Mouse (Mus musculus) urinary bladder, postnatal 25 days (tissue): ENCODE measurements around the gene Aagab.

Source experiments
- DNase-seq: peaks from one replicate; pipeline ENCODE4 v3.0.0; 2022; ENCODE audit warnings: low spot score

Aagab gene

DNA sequence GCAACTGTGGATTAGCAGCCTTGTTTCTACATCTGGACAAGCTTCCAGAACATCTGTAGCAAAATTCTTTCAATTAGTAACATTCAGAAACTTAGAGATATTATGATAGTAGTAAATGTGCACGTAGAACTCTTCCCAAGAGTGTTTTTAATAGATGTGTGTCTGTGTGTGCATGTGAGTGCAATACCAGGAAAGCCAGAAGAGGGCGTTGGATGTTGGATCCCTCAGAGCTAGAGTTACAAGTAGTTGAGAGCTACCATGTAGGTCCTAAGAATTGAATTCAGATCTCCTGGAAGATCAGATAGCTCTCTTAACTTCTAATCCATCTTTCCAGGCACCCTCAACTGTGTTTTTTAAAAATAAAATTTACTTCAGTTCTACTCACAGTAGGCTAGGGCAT is 4.1 kb downstream of the Aagab start:
- no peak for DNase-seq

DNA sequence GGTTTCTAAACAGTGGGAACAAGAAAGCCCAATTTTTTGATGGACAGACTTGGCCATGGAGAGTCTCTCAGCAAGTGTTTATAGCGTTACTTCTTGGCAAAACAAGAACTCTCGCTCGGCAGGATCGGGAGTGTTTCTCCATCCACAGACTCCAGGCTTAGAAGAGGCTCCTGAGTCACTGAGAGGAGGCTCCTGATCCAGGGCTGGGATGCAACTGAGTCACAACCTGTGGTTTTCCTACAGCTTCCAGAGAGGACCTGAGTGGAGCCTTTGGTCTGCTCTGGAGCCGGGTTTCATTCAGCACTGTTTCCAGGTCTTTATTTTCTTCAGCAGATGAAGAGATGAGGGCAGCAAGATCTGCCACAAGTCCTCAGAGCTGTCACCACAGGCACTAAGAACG is 5.5 kb downstream of the Aagab start:
- no peak for DNase-seq

DNA sequence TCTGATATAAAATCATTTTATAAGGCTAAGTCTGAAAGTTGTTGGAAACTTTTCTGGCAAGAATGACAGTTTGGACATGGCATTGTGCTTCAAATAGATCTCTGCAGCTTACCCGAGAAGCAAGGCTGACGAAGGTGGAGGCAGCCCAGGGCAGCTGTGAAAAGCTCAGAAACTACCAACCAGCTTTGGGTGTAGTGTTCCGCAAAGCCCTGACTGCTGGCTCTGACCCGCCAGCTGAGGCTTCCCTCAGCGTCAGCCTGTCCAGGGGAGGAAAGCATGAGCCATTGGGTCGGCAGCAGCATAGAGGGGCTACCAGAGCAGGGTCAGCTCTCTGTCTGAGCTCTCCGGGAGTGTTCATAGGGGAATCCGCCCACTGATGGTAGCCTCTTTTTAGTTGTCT is 6.8 kb downstream of the Aagab start:
- DNase-seq: no peak

DNA sequence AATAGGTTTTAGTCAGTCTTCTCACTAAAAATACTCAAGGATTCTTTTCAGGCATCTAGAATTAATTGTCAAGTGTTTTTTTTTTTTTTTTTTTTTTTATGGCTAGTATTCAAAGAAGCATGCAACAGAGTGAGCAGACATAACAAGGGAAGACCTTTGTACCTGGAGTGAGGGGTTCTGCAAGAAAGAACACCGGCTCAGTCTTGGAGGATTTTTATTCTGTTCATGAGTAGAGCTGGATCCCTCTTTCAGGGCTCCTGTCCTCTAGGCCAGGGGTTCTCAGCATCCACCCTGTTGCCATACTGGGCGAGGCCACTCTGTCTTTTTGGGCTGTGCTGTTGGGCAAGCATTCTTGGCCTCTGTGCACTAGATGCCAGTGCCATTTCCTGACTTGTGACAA is 7.3 kb downstream of the Aagab start:
- no peak for DNase-seq

DNA sequence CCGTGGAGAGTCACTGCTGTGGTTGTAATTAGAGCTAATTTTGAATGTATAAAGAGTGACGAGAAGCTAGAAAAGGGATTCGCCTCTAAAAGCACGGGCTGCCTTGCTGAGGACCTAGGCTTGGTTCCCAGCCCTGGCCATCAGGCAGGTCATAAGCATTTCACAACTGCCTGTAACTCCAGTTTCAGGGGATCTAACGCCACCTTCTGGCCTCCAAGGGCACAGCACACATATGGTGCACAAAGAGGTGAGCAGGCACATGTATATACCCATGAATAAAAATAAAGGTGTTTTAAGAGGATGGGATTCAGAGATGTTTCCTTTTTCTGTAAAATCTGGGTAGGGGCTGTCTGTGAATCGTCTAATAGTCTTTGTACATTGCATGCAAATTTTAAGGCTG is 7.8 kb downstream of the Aagab start:
- DNase-seq: no peak

DNA sequence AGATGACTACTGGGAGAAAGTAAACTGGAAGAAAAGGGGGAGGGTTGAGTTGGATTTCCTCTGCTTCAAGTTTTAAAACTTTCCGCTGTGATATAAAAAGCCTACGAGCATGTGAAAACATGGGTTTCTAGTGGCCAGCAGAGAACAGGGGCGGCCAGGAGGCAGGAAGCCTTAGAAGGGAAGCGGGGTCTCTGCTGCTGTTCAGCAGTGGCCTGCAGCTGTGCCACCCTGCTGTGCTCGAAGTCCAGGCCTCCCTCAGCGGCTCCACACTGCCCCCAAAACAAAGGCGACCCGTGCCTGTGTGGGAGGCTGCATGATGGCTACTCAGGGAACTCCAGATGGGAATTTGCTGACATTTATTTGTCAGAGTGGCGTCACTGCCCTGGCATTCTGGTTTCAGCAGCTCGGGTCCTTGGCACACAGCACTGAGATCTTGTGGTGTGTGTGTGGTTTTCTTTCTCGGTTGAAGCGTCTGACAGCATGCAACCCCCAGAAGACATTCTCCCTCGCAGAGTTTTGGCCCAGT is 8.4 kb downstream of the Aagab start:
- DNase-seq: no peak

DNA sequence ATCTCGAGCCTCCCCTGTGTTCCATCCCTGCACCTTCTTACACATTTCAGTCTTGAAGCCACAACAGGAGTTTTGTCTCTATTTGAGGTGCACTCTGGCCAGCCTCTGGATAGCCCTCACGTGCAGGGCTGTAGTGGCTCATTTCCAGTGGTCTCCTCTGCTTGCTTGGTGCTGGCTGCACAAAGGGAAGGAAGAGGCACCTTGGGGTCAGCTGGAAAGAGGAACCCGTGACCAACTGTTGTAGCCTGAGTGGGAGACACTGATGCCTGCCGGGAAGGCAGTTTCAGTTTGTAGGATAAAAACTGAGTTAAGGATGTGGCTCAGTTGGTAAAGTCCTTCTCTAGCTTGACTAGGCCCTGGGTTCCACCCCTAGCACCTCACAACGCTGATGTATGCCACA is 9.5 kb downstream of the Aagab start:
- DNase-seq: no peak

DNA sequence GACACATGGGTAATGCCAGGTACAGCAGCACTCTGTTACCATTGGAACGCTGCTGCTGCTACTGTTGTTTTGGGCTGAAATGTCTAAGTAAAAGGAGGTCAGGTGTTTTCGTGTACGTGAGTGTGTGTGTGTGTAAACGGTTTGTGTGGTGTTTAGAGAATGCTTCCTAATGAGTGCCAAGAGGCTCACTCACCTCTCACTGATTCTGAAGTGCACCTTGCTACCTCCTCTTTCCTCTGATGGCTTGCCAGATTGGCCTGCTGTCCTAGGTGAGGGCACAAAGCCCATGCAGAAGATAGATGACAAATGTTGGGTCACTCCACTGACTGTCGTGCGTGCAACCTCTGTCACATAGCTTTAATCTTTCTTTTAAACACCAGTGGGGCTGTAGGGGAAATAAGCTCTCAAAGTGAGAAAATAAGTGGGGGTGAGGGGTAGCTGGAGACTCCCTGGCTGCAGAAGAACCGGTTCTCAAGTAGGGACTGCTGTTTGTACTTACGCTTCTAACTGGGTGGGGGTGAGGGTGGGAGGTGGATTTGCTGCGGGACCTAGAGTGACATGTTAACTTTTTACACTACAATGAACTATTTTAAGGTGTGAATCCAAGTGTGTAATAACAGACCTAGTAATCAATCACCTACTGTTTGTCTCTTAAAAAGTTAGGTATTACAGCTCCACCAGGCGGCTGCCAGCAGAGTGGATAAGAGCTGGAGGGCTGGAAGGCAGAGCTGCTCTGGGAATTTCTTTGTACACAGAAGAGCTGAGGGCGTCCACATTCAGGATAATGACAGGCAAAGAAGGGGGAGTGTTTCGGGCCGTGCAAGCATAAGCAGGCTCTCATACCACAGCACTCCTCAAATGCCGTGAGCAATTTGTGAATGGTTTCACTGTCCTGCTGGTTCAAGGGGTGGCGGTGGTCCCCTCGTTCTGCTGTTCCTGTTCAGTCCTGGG is 10.4 kb downstream of the Aagab start:
- DNase-seq: no peak

DNA sequence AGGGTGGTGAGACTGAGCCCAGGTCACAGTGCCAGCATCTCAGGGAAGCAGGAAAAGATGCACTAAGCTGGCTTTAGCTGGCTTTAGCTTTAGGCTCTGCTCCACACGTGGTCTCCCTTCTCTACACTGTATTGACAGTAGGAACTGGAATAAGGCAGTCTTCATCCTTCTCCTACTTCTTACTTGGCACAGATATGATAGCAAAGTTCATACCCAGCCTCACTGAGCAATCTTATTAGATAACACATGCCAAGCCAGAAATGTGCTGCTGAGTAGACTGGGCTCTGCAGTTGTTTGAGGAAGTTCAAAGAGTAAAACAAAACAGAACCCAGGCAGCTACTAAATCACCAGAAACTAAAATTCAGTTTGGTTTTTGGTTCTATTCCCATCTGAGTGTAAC is 11.1 kb downstream of the Aagab start:
- DNase-seq: no peak

DNA sequence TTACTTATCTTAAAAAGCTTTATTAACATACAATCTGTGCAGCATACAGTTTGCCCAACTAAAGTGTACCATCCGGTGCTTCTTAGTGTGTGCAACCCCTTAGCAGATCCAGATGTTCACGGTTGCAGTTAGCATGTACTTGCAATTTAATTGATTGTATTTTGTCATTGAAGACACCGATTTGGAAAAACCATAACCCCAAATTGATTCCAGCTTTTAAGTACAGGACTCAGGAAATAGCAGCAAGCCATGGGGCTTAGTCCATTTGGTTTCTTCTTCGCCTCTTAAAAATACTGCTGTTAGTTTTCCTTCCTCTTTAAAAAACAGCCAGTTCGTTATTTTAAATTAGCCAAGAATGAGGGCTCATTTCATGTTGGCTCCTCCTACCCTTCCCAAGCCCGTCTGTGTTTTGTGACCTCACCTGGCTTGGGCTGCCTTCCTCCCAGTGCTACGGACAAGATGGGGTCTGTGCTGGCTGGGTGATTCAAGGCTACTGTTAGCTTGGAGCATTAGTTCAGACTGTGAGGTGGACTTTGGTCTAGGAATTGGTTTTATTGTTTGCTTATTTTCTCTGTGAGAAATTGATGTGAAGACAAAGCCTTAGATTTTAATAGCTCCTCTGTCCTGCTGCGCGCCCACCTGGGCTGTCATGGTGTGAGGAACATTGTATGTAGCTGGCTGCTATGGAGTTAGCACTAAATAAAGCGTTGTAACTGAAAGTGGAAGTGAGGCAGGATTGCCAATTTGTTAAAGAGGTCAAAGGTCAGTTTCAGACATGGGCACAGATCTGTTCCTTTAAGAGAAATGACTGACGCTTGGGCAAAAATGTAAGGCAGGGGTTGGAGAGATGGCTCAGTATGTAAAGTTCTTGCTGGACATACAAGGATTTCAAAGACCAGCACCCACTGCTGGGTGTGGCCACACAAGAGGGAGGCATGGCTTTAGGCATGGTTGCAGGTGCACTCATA is 11.8 kb downstream of the Aagab start:
- no peak for DNase-seq

DNA sequence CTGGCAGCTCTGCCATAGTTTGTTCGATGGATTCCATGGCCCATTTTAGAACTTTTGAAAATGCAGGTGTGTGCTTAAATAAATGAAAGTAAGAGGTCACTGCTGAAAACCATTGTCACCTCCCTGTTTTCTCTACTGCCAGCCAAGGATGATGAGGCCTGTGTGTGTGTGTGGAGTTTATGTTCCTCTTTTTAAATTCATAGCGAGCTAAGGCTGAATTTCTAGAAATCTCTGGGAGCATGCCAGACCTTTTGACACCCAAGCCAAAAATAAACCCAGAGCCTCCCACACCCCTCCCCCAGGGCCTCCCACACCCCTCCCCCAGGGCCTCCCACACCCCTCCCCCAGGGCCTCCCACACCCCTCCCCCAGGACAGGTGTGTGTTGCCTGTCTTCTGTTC is 15.5 kb downstream of the Aagab start:
- no peak for DNase-seq

DNA sequence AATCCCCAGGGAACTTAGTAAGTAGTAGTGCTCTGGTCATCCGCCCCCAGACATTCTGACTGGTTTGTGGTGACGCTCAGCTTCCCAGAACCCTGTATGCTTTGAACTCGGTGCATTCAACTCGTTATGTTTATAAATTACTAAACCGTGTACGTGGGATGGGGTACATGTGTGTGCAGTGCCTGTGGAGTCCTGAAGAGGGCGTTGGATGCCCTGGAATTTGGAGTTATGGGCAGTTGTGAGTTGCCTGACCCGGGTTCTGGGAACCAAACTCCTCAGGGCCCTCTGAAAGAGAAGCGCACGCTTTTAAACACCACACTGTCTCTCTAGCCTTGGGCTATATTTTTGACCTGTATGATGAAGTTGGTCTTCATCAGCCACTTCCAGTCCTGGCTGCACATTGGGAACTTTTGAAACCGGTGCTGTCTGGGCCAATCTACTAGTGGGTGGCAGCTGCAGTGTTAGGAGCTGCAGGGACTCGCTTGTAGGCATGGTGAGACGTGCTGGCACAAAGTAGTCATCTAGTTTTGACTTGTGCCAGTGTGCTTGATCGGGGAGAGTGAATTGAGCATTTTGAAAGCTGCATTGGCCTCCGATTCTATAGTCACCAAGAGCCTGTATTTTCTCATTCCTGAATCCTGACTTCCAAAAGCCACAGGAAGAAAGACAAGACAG is 21.6 kb downstream of the Aagab start:
- DNase-seq: no peak

DNA sequence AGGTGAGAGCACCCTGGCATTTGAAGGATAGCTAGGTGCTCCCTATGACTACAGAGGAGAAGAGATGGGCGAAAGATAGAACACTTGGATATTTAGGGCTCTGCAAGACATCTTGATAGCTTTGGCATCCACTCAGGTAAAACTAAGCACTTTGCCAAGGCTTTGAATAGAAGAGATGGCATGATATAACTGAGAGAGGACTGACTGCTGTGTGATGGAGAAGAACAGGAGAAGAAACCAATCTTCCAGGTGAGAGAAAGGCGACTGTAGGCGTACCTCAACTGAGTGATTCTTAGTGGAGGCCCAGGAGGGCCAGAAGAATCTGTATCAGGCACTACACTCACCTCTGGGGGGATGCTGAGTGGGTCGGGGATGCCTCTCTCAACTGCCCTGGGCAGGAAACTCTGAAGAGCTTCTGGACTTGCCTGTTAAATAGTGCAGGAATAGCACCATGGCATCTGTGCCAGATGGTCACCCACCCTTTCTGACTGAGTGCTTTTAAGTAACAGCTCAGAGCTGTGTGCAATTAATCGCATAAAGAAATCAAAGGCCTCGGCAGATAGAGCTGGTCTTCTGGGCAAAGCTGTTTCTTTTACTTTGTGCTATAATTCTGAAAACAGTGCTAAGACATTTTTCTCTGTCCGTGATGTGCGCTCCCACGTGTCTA is 22.8 kb downstream of the Aagab start:
- no peak for DNase-seq

DNA sequence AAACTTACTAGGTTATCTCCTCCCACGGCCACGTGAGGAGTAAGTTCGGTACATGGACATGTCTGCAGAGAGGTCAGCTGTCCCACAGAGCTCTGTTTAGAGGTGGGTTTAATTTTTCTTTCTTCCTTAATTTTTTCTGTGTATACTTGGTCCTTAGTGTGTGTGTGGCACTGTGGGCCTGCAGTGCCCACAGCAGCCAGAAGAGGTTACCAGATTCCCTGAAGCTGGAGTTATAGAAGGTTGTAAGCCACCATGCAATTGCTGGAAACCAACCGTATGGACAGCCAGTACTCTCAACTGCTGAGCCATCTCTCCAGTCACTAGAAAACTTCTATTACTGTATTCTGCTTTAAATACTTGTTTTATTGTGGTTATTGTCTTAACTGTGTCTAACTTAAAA is 29.6 kb downstream of the Aagab start:
- no peak for DNase-seq

DNA sequence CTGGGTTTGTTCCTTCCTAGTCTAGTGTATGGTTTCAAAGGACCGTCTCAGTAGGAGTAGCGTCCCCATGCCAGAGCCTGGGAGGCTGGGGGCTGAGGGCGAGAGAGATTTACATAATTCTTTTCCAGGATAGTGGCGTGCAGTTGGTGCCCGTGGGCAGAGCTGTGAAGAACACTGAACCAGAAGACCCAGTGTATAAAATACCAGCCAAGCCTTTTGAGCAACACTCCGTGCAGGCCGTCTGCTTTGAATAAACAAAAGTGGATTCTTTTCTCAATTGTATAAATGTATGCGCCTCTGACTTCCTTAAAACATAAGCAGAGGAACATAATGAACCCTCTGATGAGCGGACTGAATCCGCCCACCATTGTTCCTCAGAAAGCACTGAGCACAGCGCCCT is 30.5 kb downstream of the Aagab start:
- DNase-seq: no peak

DNA sequence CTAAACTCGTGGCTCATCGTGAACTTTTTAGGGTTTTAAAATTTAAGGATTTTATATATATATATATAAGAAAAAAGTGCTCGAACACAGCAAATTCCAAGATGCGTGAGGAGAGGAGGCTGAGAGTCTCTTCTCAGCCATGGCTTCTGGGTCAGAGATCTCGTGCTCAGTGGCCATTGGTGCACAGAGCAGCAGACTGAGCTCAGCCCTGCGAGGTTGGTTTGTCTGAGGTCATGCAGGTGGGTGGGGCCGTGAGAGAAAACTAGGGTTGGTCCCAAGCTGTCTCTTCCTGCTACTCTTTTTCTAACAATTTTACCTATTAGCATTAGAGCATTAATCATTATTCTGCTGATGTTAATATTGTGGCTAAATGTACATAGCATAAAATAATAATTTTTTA is 30.9 kb downstream of the Aagab start:
- DNase-seq: no peak

DNA sequence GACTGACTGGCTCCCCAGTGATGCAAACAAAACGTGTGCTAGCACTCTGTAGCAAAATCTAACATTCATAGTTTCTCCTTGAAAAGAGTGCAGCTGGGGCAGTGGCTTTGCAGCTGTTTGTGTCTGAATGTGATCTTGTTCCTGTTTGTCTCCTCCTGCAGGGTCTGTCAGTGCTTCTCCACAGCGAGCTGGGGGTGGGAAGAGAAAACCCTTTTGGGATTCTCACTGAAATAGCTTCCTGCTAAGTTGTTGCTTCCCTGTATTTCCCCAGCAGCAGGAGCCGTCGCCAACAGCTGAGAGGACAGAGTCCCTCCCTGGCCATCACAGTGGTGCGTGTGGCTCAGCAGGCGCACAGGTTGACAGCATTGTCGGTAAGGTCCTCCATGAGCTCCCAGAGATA is 33.7 kb downstream of the Aagab start:
- DNase-seq: no peak

DNA sequence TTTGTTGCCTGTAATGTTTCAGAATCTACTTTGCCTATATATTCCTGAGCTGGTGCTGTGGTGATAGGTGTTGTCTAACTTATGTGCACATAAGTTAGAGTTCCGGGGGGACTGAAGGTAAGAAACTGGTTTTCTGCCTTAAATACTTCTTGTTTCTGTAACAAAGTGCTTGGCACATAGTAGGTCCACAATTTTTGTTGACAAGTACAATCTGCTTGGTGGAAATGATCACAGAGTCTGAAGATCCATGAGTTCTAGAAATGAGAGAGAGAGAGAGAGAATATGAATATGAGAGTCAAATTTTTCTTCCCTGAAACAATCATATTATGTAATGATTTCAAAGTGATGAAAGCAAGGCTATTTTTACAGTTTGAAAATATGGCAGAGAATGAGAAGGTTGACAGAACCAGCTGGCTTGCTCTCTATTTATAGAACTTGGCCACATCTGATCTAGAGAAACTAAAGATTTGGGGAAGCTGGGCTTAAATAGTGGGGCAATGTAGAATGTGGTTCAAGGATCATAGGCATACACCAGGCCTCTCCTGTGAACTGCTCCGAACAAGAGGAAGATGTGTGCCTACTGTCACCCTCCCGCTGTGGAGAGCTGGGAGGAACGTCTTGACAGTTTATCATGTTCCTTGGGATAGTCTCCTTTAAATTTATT is 39.7 kb downstream of the Aagab start:
- DNase-seq: no peak

DNA sequence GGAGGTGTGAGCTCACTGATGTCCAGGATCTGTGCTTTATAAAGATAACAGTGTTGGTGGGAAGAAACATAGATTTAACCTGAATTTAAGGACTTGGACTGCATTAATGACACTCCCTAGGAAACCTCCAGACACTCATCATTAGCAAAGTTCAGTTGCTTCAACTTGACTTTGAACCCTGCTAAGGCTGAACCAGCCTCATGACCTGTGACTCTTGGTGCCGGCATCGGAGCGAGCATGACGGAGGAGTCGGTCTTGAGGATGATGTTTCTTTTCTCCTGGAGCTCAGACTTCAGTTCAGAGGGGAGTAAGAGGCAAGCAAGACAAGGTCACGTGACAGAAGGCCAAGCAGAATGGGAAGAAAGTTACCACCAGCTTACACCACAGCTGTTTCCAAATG is 41.6 kb downstream of the Aagab start:
- no peak for DNase-seq

DNA sequence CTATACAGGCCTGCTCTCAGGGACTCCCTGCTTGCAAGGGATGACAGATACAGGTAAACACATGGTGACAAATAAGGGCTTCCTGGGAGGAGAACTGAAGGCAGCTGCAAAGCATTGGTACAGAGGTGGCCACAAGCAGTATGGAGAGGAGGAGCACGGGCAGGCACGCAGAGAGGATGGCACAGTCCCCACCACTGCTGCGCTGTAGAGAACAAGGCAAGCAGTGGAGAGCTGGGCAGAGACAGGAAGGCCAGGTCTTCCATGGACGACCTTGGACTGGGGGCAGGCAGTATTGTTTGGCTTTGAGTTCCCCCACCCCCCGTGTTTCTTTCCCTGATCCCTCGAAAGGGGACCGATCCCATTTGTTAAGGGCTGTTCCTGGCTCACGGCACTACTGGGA is 42.6 kb downstream of the Aagab start:
- DNase-seq: no peak
